Mouse (Mus musculus) heart, adult 18-20 months (tissue): ENCODE measurements around the gene Smco4. TPM values are rescaled to one million over a fixed set of nuclear protein-coding genes. Genes with fewer than 3 reads are reported as not detected.
"Not testable (repeated sequence)": the region's sequence is repeated elsewhere in the genome, so short reads cannot be mapped to it uniquely, and the experiment has no call there.

Experiments
- DNase-seq, 2 experiments: peaks; one replicate each; pipeline ENCODE4 v3.0.0; 2021 to 2022; ENCODE audit warnings: mixed read lengths in 1 of 2
- total RNA-seq, 2 experiments: library from RNA; stranded (reverse); gene quantifications; 2 replicates each; pipeline ENCODE4 v1.2.3; 2021

Smco4 gene
- total RNA-seq, 2 experiments from 2014 or later, result 19.1 to 24.0 TPM

DNA sequence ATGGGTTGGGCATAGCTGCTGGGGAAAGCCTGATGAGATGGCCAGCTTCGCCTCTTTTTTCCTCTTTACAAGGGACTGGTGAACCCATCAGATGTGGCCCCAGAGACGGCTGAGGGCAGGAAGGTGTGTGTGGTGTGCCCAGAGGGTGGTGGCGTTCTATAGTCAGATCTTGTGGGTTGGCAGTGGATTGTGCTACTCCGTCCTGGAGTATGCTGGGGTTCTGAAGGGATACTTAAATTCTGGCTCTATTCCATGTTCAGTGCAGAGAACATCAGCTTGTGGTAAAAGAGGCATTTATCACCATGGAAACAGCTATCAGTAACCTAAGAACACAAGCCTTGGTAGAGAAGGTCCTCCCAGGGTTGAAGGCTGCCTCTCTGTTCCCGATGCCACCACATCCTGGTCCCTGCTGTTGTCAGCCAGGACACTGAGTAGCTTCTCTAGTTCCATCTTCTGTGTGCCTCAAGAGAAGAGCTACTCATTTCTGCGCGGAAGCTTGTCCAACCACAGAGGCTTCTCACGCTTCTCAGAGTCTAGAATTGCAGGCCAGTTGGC is 45.8 kb downstream of the Smco4 start:
- DNase-seq, result no peak

- no peak for DNase-seq
Observed at GRCm38 (mm10) chr9:15541735-15542354, 48.6 kb downstream of the Smco4 start.

- DNase-seq, result no peak
Observed at GRCm38 (mm10) chr9:15550461-15550961, 57.3 kb downstream of the Smco4 start.

DNA sequence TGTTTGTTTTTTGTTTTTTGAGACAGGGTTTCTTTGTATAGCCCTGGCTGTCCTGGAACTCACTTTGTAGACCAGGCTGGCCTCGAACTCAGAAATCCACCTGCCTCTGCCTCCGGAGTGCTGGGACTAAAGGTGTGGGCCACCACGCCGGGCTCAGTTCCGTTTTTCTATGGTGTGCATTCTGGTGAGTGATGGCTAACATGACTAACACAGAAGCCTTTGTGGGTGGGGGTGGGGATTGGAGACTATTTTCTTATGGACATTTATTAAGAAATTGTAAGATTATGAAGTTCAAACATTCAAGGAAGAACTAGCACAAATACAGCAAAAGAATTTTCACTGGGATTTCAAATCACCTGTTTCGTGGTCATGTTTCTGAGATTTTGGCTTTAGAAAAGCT is 57.8 kb downstream of the Smco4 start:
- DNase-seq, result not testable (repeated sequence)

DNA sequence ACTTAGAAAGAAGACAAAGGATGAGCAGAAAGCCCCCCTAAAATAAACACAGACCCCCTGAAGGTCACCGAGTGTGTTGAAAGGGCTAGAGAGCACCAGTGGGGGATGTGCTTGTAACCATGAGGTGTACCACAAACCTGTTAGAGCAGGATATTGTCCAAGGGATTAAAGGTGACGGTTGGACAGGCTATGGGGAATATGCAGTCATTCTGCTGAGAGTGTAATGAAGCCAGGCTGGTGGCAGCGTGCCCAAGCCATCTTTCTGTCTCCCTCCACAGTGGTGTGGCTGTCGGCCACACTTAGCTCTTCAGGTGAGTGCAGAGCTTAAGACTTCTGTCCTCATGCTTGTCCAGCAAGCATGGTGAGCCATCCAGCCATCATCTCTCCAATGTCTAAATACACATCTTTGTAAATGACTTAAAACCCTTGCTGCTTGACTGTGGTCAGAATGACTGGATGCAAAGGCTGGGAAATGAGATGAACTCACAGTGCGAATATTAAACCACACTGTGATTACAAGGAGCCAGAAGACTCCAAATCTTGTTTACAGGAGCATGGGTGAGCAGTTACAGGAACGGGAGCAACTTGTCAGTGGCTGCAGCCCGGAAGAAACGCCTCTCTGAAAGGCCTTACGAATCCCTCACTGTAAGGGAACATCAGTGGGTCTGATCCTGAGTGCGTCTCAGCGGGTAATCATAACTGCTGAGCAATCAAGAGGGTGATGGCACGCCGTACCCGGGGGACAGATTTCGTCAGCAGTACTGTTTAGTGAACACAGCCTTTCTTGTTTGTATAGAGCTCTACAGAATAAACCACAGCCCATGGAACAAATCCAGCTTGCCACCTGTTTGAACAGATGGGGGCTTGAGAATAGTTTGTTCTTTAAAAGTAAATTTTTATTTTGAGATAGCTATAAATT is 59.0 kb downstream of the Smco4 start:
- DNase-seq, result no peak

DNA sequence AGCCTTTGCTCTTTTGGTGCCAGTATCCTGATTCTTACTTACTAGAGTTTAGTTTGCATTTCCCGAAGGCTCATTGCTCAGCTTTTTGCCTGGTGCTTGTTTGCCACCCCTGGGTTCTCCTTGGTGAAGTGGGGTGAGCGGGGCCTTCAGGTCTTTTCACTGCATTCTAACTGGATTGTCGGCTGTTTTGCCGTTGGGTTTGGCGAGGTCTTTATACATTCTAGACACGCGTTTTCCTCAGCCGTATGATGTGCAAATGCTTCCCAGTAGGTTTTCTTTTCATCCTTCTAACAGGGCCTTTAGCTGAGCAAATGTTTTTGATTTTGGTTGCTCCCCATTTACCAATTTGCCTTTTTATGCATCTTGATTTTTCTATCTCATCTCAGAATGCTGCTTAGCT is 60.1 kb downstream of the Smco4 start:
- no peak for DNase-seq

- no peak for DNase-seq
Observed at GRCm38 (mm10) chr9:15560451-15560850, 67.2 kb downstream of the Smco4 start.

DNA sequence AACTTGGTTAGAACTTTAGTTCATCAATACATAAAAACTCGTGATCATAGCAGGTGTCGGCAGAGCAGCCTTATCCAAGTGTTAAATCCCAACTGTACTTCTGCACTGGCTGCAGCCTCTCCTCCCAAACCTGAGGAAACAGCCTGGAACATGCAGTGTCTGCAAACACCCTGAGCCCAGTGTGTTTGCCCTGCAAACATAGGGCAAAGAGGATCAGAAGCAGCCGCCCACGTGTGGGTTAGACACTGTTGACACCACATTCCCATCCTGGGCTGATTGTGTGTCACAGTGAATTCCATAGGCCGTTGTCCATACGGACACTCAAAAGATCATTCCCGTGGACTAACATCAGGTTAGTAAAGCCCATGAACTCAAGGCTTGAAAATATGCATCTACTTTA is 69.1 kb downstream of the Smco4 start:
- no peak for DNase-seq

DNA sequence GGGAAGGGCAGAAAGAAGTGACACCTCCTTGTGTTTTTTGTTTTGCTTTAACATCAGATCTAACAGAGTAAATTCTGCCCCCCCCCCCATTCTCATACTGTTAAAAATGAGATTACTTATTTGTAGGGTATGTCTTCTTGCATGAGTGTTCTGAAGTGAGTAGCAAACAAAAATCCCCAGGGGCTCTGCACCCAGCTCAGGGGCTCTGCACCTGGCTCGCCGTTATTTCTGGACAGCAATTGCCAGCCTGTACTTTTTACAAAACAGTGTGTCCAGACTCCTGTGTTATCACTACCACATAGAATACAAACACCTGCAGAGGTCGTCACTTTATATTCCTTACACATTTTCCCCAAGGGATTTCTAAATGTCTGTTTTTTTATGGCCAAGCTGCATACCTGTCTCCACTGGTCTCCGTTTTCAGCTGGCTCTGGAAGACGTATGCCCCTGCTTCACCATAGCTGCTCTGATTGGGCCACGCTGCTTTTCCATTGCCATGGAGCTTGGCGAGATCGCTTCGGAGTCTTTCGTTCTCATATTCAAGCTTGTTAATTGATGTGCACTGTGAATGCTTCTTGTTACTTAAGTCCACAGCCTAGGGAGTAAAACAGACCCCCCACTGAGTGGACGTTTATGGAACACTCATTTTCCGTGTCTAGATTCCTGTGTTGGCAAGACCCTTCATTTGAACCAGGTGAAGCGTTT is 81.7 kb downstream of the Smco4 start:
- DNase-seq, result no peak

DNA sequence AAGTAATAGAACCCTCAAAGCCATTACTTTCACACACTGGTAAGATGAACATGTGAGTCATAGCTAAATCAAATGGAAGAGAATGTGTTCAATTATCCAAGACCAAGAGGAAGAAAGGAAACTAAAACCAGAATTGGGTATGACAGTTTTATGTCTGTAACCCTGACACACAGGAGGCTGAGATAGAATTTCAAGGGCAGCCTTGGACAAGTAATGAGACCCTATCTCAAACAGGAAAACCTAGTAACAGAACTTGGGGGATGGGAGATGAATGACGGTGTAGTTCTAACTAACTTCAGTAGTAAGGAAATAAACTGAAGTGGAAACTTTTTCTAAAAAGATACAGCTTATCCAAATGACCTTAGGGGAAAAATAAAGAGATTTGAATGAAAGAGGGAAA is 85.2 kb downstream of the Smco4 start:
- DNase-seq, result no peak

DNA sequence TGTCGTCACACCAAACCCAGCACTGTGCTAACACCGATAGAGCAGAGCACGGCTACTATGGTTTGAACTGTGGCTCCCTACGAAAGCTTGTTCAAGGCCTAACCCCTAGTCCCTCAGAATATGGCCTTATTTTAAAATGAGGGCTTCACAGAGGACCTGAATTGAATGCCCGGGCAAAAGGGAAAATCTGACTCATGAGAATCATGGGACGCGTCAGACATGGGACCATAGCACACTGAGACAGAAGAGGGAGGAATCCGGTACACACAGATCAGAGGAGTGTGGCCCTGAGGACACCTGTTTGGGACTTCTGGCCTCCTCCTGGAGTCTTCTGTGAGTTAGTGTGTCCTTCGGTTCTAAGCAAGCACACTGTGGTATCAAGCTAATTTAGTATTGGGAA is 85.7 kb downstream of the Smco4 start:
- DNase-seq, result no peak

GRCm38 (mm10) chr9:15580176-15580575 is 86.9 kb downstream of the Smco4 start:
- DNase-seq, result no peak

- no peak for DNase-seq
Observed at GRCm38 (mm10) chr9:15582026-15582425, 88.8 kb downstream of the Smco4 start.

DNA sequence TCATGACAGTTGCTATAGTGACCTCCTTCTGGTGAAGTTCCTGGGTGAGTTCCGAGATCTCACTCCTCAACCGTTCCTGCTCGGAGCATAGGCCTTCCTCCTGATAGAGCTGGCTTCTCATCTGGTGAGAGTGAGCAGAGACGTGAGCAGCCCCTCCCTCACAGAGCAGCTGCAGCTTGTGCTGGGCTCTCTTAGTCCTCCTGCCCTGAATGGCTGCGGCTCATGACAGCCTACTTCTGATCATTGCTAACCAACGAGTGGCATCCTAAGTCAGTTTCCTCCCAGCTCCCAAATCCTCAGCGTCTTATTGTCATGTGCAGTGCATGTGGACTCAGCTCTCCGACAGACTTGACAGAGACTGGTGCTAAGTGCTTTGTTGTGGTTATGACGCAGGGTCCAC is 91.0 kb downstream of the Smco4 start:
- no peak for DNase-seq

DNA sequence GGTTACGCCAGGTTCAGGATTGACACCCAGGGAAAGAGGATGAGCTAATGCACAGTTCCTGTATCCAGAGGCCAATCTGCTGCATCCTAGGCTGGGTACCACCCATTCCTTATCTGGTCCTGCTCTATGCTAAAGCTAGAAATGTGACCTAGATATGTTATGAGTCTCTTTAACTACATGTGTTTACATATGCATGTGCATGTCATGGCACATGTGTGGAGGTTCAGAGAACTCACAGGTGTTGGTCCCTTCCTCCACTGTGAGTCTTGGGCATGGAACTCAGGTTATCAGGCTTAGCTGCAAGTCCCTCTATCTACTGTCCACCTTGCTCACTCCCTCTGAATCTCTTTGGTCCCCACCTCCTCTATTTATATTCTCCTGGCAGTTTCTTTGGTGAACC is 92.7 kb downstream of the Smco4 start:
- no peak for DNase-seq

DNA sequence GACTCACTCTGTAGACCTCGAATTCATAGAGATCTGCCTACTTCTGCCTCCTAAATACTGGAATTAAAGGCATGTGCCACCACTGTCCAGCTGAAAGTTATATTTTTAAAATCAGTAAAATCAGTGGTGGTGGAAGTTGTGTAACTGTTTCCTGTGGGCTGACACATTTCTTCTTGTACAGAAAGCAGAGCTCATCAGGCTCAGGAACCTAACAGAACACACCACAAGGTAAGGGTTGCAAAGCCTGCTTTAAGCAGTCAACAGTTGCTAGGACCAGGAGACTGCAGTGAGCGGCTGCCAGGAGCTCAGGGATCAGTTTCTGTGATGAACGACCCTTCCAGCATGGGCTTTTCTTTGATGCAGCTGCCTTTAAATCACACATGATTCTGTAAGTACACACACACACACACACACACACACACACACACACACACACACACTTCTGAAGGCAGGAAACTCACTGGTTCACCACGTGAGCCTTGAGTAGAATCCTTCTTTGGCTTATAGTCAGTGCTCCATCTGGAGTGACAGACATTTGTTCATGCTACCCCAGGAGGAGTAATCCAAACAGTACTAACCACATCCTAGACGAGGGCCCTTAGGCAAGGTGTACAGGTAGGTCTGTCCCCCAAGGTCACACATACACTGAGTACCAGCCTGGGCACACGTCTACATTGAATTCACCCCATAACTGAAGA is 94.1 kb downstream of the Smco4 start:
- DNase-seq, result no peak

DNA sequence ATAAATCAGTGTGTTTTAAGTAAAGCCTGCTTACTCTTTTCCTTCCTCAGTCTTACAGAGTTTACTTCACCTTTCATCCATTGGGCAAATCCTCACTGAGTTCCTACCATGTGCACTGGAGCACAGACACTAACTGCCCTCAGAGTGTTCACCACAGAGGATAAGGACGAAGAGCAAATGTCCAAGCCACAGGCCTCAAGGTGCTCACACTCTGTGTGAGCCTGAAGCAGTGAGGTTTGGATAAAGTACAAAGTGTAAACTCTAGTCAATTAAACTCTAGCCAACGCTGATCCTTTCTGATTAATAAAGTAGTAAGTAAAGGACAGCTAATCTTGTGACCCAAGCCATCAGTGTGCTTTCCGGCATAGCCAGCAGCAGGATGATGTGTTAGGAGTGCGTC is 100.9 kb downstream of the Smco4 start:
- no peak for DNase-seq

Other genes starting within 250 kb of the Smco4 start
- 10 to 100 TPM; 13.1 to 17.7 TPM for gene Med17, start 213.5 kb upstream of the Smco4 start, total RNA-seq
- 10 to 100 TPM; 21.5 to 33.2 TPM for gene Taf1d, start 187.2 kb upstream of the Smco4 start, total RNA-seq
- gene 4931406C07Rik, start 187.0 kb upstream of the Smco4 start, total RNA-seq, result 10 to 100 TPM in 1 of 2 experiments, 1 to 10 TPM in 1; 4.2 to 11.9 TPM
- gene Cep295, start 135.6 kb upstream of the Smco4 start, total RNA-seq, result 1 to 10 TPM; 4.5 to 4.9 TPM
- under 1 TPM in 1 of 2 experiments, not detected in 1; 0.08 TPM for gene Deup1, start 134.5 kb downstream of the Smco4 start, total RNA-seq
- 1 to 10 TPM; 5.9 to 7.7 TPM for gene Slc36a4, start 216.3 kb downstream of the Smco4 start, total RNA-seq